Mouse (Mus musculus): Measurements from ENCODE around the gene Micu1.

The Micu1 gene

GRCm38 (mm10) chr10:59902606-59902990, 200.3 kb downstream of the Micu1 start:
- DNase-seq (ENCODE audit: low spot score): no peak

GRCm38 (mm10) chr10:59903170-59903569, 200.9 kb downstream of the Micu1 start:
- no peak for DNase-seq (ENCODE audit: low spot score)

- DNase-seq (ENCODE audit: low spot score): no peak
Measured at GRCm38 (mm10) chr10:59907080-59907609, 204.9 kb downstream of the Micu1 start.

- no peak for DNase-seq (ENCODE audit: low spot score)
Measured at GRCm38 (mm10) chr10:59907695-59908299, 205.5 kb downstream of the Micu1 start.

GRCm38 (mm10) chr10:59908776-59909315, 206.6 kb downstream of the Micu1 start:
- peak; percentile 35 for DNase-seq (ENCODE audit: low spot score)

GRCm38 (mm10) chr10:59909357-59909847, 207.1 kb downstream of the Micu1 start:
- peak; percentile 77 for DNase-seq (ENCODE audit: low spot score)

- DNase-seq (ENCODE audit: low spot score): peak; percentile 45
Measured at GRCm38 (mm10) chr10:59911091-59911490, 208.8 kb downstream of the Micu1 start.

- peak; percentile 62 for DNase-seq (ENCODE audit: low spot score)
Measured at GRCm38 (mm10) chr10:59911561-59912198, 209.4 kb downstream of the Micu1 start.
